Comparison of ENCODE assay signal across 8 mouse cellular contexts in genomic region chr8:116863357-116864021, GRCm38 (mm10). TPM values are rescaled to one million over a fixed set of nuclear protein-coding genes. Genes with fewer than 3 reads are reported as not detected.
DNase-seq lines count a peak whose midpoint lies in the region; ATAC-seq lines count a peak whose summit lies in the region.

No protein-coding gene starts in this region.

- 0 out of 2 replicates have a peak, but pooled peaks cover 3% of the 10 kb centered on the region for H3K4me1 ChIP-seq in embryonic facial prominence, embryonic 12.5 days
- H3K4me1 ChIP-seq in intestine, embryonic 16.5 days (ENCODE audit: control insufficient read depth, insufficient read depth, low read length), result no peaks in the 10 kb centered on the region
- H3K4me1 ChIP-seq in megakaryocyte, embryonic 14.5 days, result peaks cover 13% of the 10 kb centered on the region

- no peak overlapping the region for H3K27ac ChIP-seq in embryonic facial prominence, embryonic 12.5 days
- H3K27ac ChIP-seq in intestine, embryonic 16.5 days (ENCODE audit: low read length), result no peak overlapping the region

- no peaks in the 10 kb centered on the region for H3K36me3 ChIP-seq in embryonic facial prominence, embryonic 12.5 days
- no peaks in the 10 kb centered on the region for H3K36me3 ChIP-seq in intestine, embryonic 16.5 days (ENCODE audit: control insufficient read depth, insufficient read depth, low read length)
- H3K36me3 ChIP-seq in megakaryocyte, embryonic 14.5 days (replicated peaks; ENCODE audit: low read length), result no peaks in the 10 kb centered on the region

- 2% methylated on average over 30 of the region's 30 CpGs for WGBS in embryonic facial prominence, embryonic 12.5 days
- WGBS in intestine, embryonic 16.5 days, result 4% methylated on average over 30 of the region's 30 CpGs

- peak overlapping the region; percentile 64 for H3K4me2 ChIP-seq in embryonic facial prominence, embryonic 12.5 days (replicated peaks)
- peak overlapping the region; percentile 65 for H3K4me2 ChIP-seq in intestine, embryonic 16.5 days (ENCODE audit: low read depth, low read length)

- peak; percentile 79 to 89 for DNase-seq in adrenal gland, postnatal 36 days
- DNase-seq in heart, adult 11 months, result peak; percentile 98
- peak; percentile 59 to 75 for DNase-seq in left cerebral cortex, postnatal 25 days (ENCODE audit: low spot score in 2 of 2)
- DNase-seq in right cerebral cortex, postnatal 14 days, result peak; percentile 68

- peaks cover 20% of the 10 kb centered on the region for H3K27me3 ChIP-seq in embryonic facial prominence, embryonic 12.5 days
- peaks cover 7% of the 10 kb centered on the region for H3K27me3 ChIP-seq in intestine, embryonic 16.5 days (replicated peaks; ENCODE audit: control insufficient read depth, insufficient read depth, low read length)
- peaks cover 36% of the 10 kb centered on the region for H3K27me3 ChIP-seq in megakaryocyte, embryonic 14.5 days (replicated peaks)

- intact Hi-C loops in left cerebral cortex, postnatal 25 days (cut with DNase I), result no loop called here

- no peaks in the 10 kb centered on the region for H3K9me3 ChIP-seq in embryonic facial prominence, embryonic 12.5 days
- no peaks in the 10 kb centered on the region for H3K9me3 ChIP-seq in intestine, embryonic 16.5 days (ENCODE audit: control insufficient read depth, low read length)
- peaks cover 14% of the 10 kb centered on the region for H3K9me3 ChIP-seq in megakaryocyte, embryonic 14.5 days

- 0 out of 2 replicates have a peak, but pooled peaks have one; percentile 35 for ATAC-seq in embryonic facial prominence, embryonic 12.5 days (ENCODE audit: insufficient number of reproducible peaks, insufficient read depth, low FRiP score, low TSS enrichment)
- ATAC-seq in intestine, embryonic 16.5 days, result 0 out of 2 replicates have a peak, but pooled peaks have one; percentile 50
- no peak for ATAC-seq in inflammation-experienced regulatory T-cells, adult 6 months

- peak overlapping the region; percentile 45 for H3K9ac ChIP-seq in embryonic facial prominence, embryonic 12.5 days
- H3K9ac ChIP-seq in intestine, embryonic 16.5 days (ENCODE audit: low read depth, low read length), result peak overlapping the region; percentile 27

- peak overlapping the region; percentile 35 for H3K4me3 ChIP-seq in embryonic facial prominence, embryonic 12.5 days
- H3K4me3 ChIP-seq in intestine, embryonic 16.5 days (ENCODE audit: low read length), result peak overlapping the region; percentile 29
- peak overlapping the region; percentile 84 for H3K4me3 ChIP-seq in megakaryocyte, embryonic 14.5 days (replicated peaks)

RNA-seq across cellular contexts. Expression of gene Cmc2, which starts 57.8 kb away (rescaled TPM):
- total RNA-seq in adrenal gland, postnatal 36 days (2021), result 10 to 100 TPM; 54.0 to 60.9 TPM
- 74.5 and 79.6 TPM in 2 replicates for polyA plus RNA-seq in embryonic facial prominence, embryonic 12.5 days (2016; fragmentation: Nextera tagmentation; extraction: Ambion mirVana)
- polyA plus RNA-seq in intestine, embryonic 16.5 days (2015; fragmentation: Nextera tagmentation; extraction: Ambion mirVana), result 68.1 and 77.2 TPM in 2 replicates
- 10 to 100 TPM; 15.9 to 20.2 TPM for total RNA-seq in left cerebral cortex, postnatal 25 days (2021)
- 36.1 TPM in 1 of 2 replicates, not detected in the other for polyA plus RNA-seq in megakaryocyte, embryonic 14.5 days (2012; ENCODE audit: insufficient read depth, low replicate concordance)
- 10 to 100 TPM; 23.1 to 79.6 (median 36.6) TPM for polyA plus RNA-seq in inflammation-experienced regulatory T-cells, adult 6 months (2017; shearing (Covaris generic))

RNA-seq across cellular contexts. Expression of gene Cenpn, which starts 58.0 kb away (rescaled TPM):
- 1 to 10 TPM; 6.1 TPM for total RNA-seq in adrenal gland, postnatal 36 days (2021)
- polyA plus RNA-seq in embryonic facial prominence, embryonic 12.5 days (2016; fragmentation: Nextera tagmentation; extraction: Ambion mirVana), result 43.5 TPM in 2 replicates
- polyA plus RNA-seq in intestine, embryonic 16.5 days (2015; fragmentation: Nextera tagmentation; extraction: Ambion mirVana), result 20.4 and 26.9 TPM in 2 replicates
- 1 to 10 TPM; 1.3 to 1.6 TPM for total RNA-seq in left cerebral cortex, postnatal 25 days (2021)
- polyA plus RNA-seq in megakaryocyte, embryonic 14.5 days (2012; ENCODE audit: insufficient read depth, low replicate concordance), result 3.4 TPM in 1 of 2 replicates, not detected in the other
- 10 to 100 TPM in 1 of 3 experiments, 1 to 10 TPM in 2; 3.3 to 22.4 (median 3.9) TPM for polyA plus RNA-seq in inflammation-experienced regulatory T-cells, adult 6 months (2017; shearing (Covaris generic))

Comparison
In these comparisons a context has a peak if more than half of its experiments do, and no peak if none do; other contexts are left out.
1. H3K4me3 ChIP-seq: peak in every context shown above with its lines; median percentile 84 in megakaryocyte, embryonic 14.5 days; 35 in embryonic facial prominence, embryonic 12.5 days; 29 in intestine, embryonic 16.5 days.